Mouse (Mus musculus): ENCODE measurements at regions not wholly inside any gene's neighbourhood (a gene's known extent, or its start where the extent isn't known, plus 50 kb on each side); places are given as distances from the start of the nearest gene placed in this dataset.

GRCm38 (mm10) chr4:55921217-55921616 lies 389.0 kb upstream of the Klf4 start:
- H3K4me2 ChIP-seq (replicated peaks; ENCODE audit: low read depth, low read length, severe bottlenecking), result no peak overlapping the region
- no peak overlapping the region for H3K4me3 ChIP-seq (replicated peaks; ENCODE audit: low read length)
- H3K36me3 ChIP-seq (ENCODE audit: control insufficient read depth, insufficient read depth, low read length), result no peaks in the 10 kb centered on the region
- ATAC-seq (ENCODE audit: low FRiP score, low read depth) (no peak), DNase-seq (ENCODE audit: low spot score) (no peak)
- no peak overlapping the region for H3K9ac ChIP-seq (ENCODE audit: low read depth, low read length, severe bottlenecking)
- no peaks in the 10 kb centered on the region for H3K27me3 ChIP-seq (ENCODE audit: control insufficient read depth, insufficient read depth, low read length)
- no peak overlapping the region for H3K27ac ChIP-seq (replicated peaks; ENCODE audit: low read depth, low read length)
- TF ChIP-seq POLR2A (IDR thresholded peaks at IDR 0.05; ENCODE audit: borderline replicate concordance, extremely low read depth, insufficient read depth, insufficient read length), result no peak
- no peaks in the 10 kb centered on the region for H3K9me3 ChIP-seq (ENCODE audit: control insufficient read depth, low read length)
- 70% methylated on average over 4 of the region's 4 CpGs for WGBS
- H3K4me1 ChIP-seq (ENCODE audit: control insufficient read depth, insufficient read depth, low read length), result no peaks in the 10 kb centered on the region

- Histone ChIP-seq H3K36me3 (ENCODE audit: control insufficient read depth, insufficient read depth, low read length) (no peaks in the 10 kb centered on the region), H3K9me3 (ENCODE audit: control insufficient read depth, low read length) (no peaks in the 10 kb centered on the region), H3K9ac (ENCODE audit: low read depth, low read length, severe bottlenecking) (no peak overlapping the region), H3K4me2 (replicated peaks; ENCODE audit: low read depth, low read length, severe bottlenecking) (no peak overlapping the region), H3K4me1 (ENCODE audit: control insufficient read depth, insufficient read depth, low read length) (0 out of 2 replicates have a peak, but pooled peaks cover 3% of the 10 kb centered on the region), H3K4me3 (replicated peaks; ENCODE audit: low read length) (no peak overlapping the region), H3K27me3 (ENCODE audit: control insufficient read depth, insufficient read depth, low read length) (no peaks in the 10 kb centered on the region), H3K27ac (replicated peaks; ENCODE audit: low read depth, low read length) (0 out of 2 replicates have a peak overlapping the region, but pooled peaks have one; percentile 20)
- TF ChIP-seq POLR2A (IDR thresholded peaks at IDR 0.05; ENCODE audit: borderline replicate concordance, extremely low read depth, insufficient read depth, insufficient read length), result no peak
- WGBS, result 42% methylated on average over 12 of the region's 12 CpGs
- peak; percentile 26 for ATAC-seq (ENCODE audit: low FRiP score, low read depth)
- DNase-seq (ENCODE audit: low spot score), result peak; percentile 58
Observed at GRCm38 (mm10) chr4:55894116-55894885, 362.0 kb upstream of the Klf4 start.

- WGBS, result 76% methylated on average over 3 of the region's 10 CpGs
- TF ChIP-seq POLR2A (IDR thresholded peaks at IDR 0.05; ENCODE audit: borderline replicate concordance, extremely low read depth, insufficient read depth, insufficient read length), result no peak
- ATAC-seq (ENCODE audit: low FRiP score, low read depth), result no peak
Observed at GRCm38 (mm10) chr4:55891656-55892055, 359.4 kb upstream of the Klf4 start.

GRCm38 (mm10) chr4:55887581-55887980 lies 355.3 kb upstream of the Klf4 start:
- peak; percentile 22 for DNase-seq (ENCODE audit: low spot score)
- no peak for ATAC-seq (ENCODE audit: low FRiP score, low read depth)

More at GRCm38 (mm10) chr4:55891656-55892055, 359.4 kb upstream of the Klf4 start:
- Histone ChIP-seq H3K27me3 (ENCODE audit: control insufficient read depth, insufficient read depth, low read length) (no peaks in the 10 kb centered on the region), H3K4me2 (replicated peaks; ENCODE audit: low read depth, low read length, severe bottlenecking) (no peak overlapping the region), H3K9ac (ENCODE audit: low read depth, low read length, severe bottlenecking) (no peak overlapping the region), H3K36me3 (ENCODE audit: control insufficient read depth, insufficient read depth, low read length) (no peaks in the 10 kb centered on the region), H3K4me1 (ENCODE audit: control insufficient read depth, insufficient read depth, low read length) (0 out of 2 replicates have a peak, but pooled peaks cover 3% of the 10 kb centered on the region), H3K4me3 (replicated peaks; ENCODE audit: low read length) (no peak overlapping the region), H3K9me3 (ENCODE audit: control insufficient read depth, low read length) (no peaks in the 10 kb centered on the region), H3K27ac (replicated peaks; ENCODE audit: low read depth, low read length) (no peak overlapping the region)
- DNase-seq (ENCODE audit: low spot score), result no peak

GRCm38 (mm10) chr4:55882541-55882940 lies 350.3 kb upstream of the Klf4 start:
- WGBS, result 51% methylated on average over 2 of the region's 2 CpGs
- no peaks in the 10 kb centered on the region for H3K4me1 ChIP-seq (ENCODE audit: control insufficient read depth, insufficient read depth, low read length)
- H3K4me3 ChIP-seq (replicated peaks; ENCODE audit: low read length), result no peak overlapping the region
- TF ChIP-seq POLR2A (IDR thresholded peaks at IDR 0.05; ENCODE audit: borderline replicate concordance, extremely low read depth, insufficient read depth, insufficient read length), result no peak
- no peaks in the 10 kb centered on the region for H3K27me3 ChIP-seq (ENCODE audit: control insufficient read depth, insufficient read depth, low read length)
- no peak for ATAC-seq (ENCODE audit: low FRiP score, low read depth)
- no peak for DNase-seq (ENCODE audit: low spot score)
- no peaks in the 10 kb centered on the region for H3K9me3 ChIP-seq (ENCODE audit: control insufficient read depth, low read length)
- H3K4me2 ChIP-seq (replicated peaks; ENCODE audit: low read depth, low read length, severe bottlenecking), result no peak overlapping the region
- H3K9ac ChIP-seq (ENCODE audit: low read depth, low read length, severe bottlenecking), result no peak overlapping the region
- no peaks in the 10 kb centered on the region for H3K36me3 ChIP-seq (ENCODE audit: control insufficient read depth, insufficient read depth, low read length)
- H3K27ac ChIP-seq (replicated peaks; ENCODE audit: low read depth, low read length), result no peak overlapping the region

More at GRCm38 (mm10) chr4:55887581-55887980, 355.3 kb upstream of the Klf4 start:
- no peak for TF ChIP-seq POLR2A (IDR thresholded peaks at IDR 0.05; ENCODE audit: borderline replicate concordance, extremely low read depth, insufficient read depth, insufficient read length)
- WGBS, result 79% methylated on average over 6 of the region's 6 CpGs
- H3K36me3 ChIP-seq (ENCODE audit: control insufficient read depth, insufficient read depth, low read length), result no peaks in the 10 kb centered on the region
- H3K27ac ChIP-seq (replicated peaks; ENCODE audit: low read depth, low read length), result no peak overlapping the region
- no peak overlapping the region for H3K9ac ChIP-seq (ENCODE audit: low read depth, low read length, severe bottlenecking)
- H3K4me3 ChIP-seq (replicated peaks; ENCODE audit: low read length), result no peak overlapping the region
- H3K4me1 ChIP-seq (ENCODE audit: control insufficient read depth, insufficient read depth, low read length), result no peaks in the 10 kb centered on the region
- H3K27me3 ChIP-seq (ENCODE audit: control insufficient read depth, insufficient read depth, low read length), result no peaks in the 10 kb centered on the region
- no peaks in the 10 kb centered on the region for H3K9me3 ChIP-seq (ENCODE audit: control insufficient read depth, low read length)
- no peak overlapping the region for H3K4me2 ChIP-seq (replicated peaks; ENCODE audit: low read depth, low read length, severe bottlenecking)

Data from limb, embryonic 14.5 days (tissue).